Mouse (Mus musculus): ENCODE data around the gene Arhgef28. TPM values are rescaled to one million over a fixed set of nuclear protein-coding genes. Genes with fewer than 3 reads are reported as not detected.
"Not testable (repeated sequence)": the region's sequence is repeated elsewhere in the genome, so short reads cannot be mapped to it uniquely, and the experiment has no call there.

Arhgef28 gene
- total RNA-seq, 2 experiments from 2014 or later, result 90.3 to 90.9 TPM

DNA sequence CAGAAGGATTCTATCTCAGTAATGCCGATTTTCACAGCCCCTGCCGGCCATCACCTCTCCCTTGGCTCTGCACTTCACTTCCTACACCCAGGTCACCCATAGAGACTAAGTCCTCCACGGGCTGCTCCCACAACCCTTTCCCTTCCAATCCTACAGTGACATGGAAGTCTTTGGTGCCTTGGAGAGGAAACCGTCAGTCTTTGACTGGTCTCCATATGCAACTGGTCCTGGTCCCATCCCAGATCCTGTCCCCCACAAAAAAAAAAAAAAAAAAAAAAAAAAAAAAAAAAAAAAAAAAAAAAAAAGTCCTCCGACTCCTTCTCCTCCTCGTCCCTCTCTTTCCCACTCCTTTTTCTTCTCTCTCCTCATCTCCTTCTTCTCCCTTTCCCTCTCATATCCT is 74.0 kb downstream of the Arhgef28 start:
- no peak for DNase-seq (ENCODE audit: extremely low spot score in 1 of 2, low spot score in 1 of 2)

DNA sequence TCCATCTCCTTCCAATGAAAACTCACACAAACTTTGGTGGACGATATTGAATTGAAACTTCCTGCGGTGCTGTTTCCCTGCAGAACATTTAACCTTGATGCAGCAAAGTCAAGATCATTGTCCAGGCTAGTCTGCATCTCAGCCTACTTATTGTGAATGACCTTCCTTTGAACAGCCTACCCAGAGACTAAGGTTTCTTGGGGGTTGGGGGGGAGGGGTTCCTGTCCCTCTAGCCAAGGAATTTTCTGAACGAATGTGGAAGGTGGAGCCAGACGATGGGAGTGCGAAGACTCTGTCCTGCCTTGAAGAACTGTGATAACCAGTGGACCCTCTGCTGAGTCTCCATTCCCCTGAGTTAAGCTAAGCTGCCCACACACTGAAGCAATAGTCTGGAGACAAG is 80.6 kb downstream of the Arhgef28 start:
- DNase-seq (ENCODE audit: extremely low spot score in 1 of 2, low spot score in 1 of 2), result no peak

DNA sequence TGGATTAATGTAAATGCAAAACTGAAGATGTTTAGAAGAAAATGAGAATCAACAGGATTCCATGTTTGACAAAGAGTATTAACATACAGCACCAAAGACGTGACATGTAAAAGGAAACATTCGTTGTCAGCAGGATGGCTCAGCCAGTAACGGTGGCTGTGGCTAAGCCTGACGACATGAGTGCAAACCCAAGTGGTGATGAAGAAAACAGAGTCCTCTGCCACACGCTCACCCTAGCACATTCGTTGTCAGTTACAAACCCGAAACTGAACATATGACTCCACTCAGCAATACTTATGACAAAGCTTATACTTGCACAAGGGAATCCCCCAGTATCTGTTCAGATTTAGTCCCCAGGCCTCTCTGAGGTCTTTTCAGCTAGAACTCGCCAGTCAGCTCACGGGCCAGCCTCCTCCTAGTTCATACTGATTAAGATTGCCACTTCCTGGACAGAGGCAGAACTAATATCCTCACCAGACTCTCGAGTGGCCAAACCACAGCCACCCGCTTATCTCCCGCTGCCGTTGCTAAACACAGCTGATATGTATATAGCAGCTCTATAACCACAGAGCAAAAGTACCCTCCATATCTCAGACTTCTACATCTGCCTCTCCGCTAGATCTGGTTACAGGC is 82.0 kb downstream of the Arhgef28 start:
- no peak for DNase-seq (ENCODE audit: extremely low spot score in 1 of 2, low spot score in 1 of 2)

DNA sequence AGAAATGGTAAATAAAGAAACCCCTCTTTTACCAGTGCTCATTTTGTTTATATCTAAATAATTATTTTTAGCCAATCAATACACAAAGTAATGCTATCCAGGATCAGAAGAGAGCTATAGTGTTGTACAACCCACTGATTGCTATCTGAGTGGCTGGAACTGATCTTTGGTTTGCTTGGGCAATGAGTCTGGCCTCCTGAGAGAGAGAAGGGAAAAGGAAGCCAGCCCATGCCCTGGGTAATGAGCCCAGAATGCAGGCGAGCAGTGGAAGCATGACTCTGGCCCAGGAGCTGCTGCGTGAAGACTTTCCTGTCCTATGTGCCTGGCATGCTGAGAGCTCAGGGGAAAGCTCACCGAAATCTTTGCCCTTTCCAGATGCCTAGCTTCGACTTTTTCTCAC is 83.5 kb downstream of the Arhgef28 start:
- DNase-seq (ENCODE audit: extremely low spot score in 1 of 2, low spot score in 1 of 2), result no peak

DNA sequence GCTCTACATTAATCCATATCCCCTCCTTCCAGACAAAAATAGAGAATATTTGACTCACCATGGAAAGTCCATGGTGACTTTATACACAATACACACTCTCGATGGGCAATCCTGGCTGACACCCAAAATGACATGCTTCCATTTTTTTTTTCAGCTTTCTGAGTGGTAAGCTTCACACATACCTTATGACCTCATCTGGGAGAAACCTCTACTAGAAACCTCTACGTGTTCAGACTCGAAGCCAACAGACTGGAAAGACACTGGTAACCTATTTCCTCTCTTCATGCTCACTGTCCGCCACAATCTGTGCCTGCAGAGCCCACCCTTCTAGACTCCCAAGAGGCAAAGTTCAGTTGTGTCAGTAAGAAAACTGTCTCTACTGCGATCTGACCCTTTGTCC is 84.2 kb downstream of the Arhgef28 start:
- no peak for DNase-seq (ENCODE audit: extremely low spot score in 1 of 2, low spot score in 1 of 2)

DNA sequence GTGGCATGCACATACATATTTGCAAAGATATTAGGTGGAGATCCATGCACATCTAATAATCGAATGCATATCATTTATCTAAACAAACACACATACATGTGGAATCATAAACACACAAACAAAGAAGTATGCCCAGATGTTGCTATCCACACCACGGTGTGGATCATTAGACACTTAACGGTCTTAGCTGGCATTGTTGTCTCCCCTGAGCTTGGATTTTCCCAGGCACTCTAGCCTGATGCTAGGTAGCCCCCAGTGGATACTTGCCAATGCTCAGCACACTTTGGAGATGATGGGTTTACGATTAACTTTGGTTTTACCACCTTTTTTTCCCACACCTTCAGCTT is 85.1 kb downstream of the Arhgef28 start:
- no peak for DNase-seq (ENCODE audit: extremely low spot score in 1 of 2, low spot score in 1 of 2)

DNA sequence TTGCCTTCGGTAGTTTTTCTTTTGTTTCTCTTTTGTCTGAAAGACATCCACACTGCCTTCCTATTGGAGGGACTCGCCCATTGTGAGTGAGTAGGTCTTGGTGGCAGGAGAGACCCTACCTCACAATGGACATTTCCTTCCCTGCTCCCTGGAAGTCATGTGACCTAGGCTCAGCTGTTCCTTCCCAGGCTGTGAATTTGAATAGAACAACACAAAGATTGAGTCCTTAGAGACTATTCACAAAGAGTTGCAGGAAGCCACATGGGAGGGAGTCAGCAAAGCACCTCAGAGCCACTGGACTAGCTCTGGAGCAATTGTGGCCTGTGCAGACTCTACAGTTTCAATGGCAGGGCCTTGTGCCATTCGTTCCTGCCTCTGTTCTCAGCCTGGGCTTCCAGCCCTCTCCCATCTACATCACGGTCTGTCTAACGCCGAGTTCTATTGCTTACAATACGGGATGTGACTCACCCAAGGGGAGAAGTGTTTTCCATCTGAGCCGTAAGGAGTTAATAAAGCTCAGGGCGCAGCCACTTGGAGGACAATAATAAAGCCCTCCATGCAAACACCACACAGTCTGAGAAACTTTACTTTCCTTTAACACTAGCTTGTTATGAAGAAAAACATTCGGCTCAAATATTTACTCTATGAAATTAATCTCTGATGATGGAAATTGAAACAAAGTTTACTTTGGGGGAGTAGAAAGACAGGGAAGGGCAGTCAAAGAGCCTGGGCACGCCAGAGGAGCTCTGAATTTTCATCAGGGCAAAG is 85.7 kb downstream of the Arhgef28 start:
- DNase-seq (ENCODE audit: extremely low spot score in 1 of 2, low spot score in 1 of 2), result no peak

DNA sequence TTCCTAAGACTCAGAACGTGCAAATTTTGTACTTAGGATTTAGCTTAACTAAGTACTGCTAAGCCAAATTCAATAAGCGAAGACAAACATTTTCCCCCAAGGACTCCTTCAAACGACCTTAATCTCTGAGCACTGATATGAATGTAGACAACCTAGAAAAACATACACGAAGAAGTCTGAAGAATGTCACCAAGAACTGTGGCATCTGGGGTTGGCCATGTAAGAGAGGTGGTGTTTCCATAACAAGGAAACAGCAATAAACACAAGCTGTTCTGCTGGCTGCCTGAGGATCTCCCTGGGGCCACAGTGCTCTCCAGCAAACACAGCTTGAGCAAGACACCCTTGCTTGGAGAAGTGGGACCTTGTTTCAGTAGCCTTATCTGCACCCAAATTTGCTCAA is 87.9 kb downstream of the Arhgef28 start:
- no peak for DNase-seq (ENCODE audit: extremely low spot score in 1 of 2, low spot score in 1 of 2)

DNA sequence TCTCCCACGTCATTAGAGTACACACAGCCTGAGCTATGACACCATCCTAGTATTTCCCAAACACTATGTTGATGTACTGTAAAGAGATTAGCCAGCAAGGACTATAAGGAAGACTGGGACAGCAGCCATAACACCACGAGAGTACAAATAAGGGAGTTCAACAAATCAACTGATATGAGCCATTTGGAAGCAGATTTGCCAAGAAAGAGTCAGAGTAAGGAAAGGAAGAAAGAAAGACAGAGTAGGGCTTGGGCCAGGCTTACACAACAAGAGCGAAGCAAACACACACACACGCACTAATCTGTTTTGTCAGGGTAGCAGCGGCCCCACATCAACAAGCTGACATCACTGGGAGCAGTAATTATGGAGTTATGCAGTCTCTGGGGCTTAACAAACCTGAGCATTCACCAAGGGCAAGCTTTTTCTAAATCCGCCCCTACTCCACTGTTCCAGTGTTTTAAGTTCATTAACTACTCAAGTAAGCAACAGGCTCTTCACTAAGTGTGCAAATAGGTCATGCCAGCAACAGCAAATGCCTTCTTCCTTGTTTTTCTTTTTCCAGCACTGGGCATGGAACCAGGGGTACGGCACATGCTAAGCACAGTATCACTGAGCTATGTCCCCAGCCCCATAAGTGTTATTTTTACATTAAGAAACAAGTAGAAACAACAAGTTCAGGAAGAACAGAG is 88.5 kb downstream of the Arhgef28 start:
- no peak for DNase-seq (ENCODE audit: extremely low spot score in 1 of 2, low spot score in 1 of 2)

DNA sequence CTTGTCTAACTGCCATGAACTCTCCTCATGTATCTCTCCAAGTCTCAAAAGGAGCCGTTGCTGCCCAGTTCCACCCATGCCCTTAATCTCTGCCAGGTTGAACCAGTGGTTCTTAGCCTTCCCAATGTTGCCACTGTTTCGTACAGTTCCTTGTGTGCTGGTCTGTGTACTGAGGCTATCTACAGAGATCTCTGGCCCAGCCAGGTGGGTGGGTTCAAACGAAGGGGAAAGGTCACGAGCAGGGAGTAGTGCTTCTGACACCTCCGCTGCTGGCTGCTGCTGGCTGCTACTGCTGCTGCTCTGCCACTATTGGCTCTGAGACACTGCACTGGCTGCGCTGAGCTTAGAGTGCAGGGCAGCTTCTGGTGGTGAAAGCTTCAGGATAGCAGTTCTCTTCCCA is 90.6 kb downstream of the Arhgef28 start:
- no peak for DNase-seq (ENCODE audit: extremely low spot score in 1 of 2, low spot score in 1 of 2)

DNA sequence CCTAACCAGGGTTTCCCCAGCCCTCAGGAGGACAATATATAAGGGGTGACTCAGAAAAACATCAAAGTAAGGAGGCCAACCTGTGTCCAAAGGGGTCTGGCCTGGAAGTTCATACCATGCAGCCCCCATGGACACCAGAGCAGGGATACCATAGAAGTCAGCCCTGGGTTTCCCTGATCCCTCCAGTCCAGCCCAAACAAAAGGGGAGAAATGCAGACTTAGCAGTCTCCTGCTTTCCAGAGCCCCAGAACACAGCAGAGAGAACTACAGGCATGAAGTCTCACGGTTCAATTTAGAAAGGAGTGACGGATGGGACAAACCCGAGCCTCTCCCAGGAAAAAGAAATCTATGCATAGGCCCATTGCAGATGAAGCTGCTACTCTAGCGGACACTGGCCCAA is 91.2 kb downstream of the Arhgef28 start:
- DNase-seq (ENCODE audit: extremely low spot score in 1 of 2, low spot score in 1 of 2), result no peak

DNA sequence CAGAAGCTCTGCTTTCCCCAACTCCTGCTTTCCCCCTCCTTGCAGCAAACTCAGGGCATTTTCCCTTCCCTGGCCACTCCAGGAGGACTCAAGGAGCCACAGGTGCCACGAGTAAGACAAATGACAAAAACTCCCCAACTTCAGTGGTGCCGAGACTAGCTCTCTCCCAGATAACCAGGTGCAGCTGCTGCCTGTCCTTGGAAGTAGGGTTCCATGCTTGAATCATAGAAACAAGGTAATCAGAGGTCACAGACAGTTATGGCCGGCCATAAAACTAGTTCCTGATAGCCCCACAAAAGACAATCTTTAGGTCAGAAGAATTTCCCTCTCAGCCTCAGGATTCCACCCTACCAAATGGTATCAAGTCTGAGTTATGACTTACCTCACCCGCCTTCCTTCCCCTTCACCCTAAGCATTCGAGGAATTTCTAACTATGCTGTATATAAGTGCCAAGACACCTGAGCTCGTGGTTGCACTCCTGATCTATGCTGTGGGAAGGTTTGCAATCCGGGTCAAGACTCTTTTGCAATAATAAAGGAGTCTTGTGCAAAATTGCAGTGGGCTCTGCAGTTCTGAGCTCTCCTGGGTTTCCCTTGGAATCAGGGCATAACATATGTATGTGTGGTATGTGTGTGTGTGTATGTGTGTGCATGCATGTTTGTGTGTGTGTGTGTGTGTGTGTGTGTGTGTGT is 93.3 kb downstream of the Arhgef28 start:
- no peak for DNase-seq (ENCODE audit: extremely low spot score in 1 of 2, low spot score in 1 of 2)

DNA sequence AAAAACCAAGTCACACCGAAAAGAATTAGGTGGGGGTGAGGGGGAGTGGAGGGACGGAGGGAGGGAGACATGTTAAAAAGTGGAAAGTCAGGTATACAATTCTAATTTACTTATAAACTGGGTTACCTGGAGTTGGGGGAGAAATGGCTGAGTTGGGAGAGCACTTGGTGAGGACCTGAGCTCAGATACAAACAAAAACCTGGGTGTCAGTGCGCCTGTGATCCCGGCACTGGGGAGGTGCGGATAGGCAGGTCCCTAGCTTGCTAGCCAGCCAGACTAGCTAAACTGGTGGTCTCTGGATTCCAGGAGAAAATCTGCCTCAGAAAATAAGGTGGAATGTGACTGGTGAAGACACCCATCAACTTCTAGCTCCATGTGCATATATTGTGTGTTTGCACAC is 94.7 kb downstream of the Arhgef28 start:
- no peak for DNase-seq (ENCODE audit: extremely low spot score in 1 of 2, low spot score in 1 of 2)

DNA sequence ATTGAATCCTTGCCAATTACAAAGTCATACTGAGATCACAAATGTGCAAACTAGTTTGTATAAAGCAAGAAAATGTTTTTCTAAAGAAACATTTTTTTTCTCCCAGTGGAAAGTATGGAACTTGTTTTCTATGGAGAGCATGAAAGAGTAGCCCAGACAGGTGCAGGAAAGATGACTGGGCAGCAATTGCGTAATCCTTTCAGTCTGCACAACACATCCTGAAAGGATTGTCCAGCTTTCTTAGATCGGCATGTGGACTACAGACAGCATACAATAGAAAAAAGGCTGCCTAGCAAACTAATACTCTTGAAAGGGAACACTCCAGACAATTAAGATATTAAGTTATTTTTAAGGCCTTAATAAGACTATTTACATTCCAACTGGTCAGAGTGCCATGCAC is 95.2 kb downstream of the Arhgef28 start:
- DNase-seq (ENCODE audit: extremely low spot score in 1 of 2, low spot score in 1 of 2), result no peak

DNA sequence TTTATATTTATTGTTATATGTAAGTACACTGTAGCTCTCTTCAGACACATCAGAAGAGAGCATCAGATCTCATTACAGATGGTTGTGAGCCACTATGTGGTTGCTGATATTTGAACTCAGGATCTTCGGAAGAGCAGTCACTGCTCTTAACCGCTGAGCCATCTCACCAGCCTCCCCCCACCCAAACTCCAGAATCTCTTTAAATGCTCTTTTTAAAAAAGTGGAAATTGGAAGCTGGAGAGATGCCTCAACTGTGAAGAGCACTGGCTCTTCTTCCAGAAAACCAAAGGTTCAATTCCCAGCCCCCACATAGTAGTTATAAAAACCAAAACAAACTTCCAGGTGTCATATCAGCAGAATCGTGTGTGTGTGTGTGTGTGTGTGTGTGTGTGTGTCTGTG is 97.8 kb downstream of the Arhgef28 start:
- DNase-seq (ENCODE audit: extremely low spot score in 1 of 2, low spot score in 1 of 2), result not testable (repeated sequence)

DNA sequence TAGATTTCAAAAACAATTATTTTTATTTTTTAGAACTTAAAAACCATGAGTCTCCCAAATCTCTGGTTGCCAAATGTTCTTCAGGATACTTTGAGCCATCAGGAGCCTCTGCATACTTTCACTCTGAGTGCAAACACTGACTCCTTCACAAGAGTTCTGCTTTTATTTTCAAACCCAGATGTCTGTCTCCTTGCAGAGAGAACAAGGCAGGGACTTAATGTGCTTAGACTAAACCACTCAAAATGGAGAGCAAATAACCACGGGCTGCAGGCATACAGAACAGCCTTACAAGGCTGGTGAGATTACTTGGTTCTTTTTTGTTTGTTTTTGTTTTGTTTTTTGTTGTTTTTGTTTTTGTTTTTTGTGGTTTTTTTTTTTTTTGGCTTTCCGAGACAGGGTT is 98.6 kb downstream of the Arhgef28 start:
- DNase-seq (ENCODE audit: extremely low spot score in 1 of 2, low spot score in 1 of 2), result no peak

DNA sequence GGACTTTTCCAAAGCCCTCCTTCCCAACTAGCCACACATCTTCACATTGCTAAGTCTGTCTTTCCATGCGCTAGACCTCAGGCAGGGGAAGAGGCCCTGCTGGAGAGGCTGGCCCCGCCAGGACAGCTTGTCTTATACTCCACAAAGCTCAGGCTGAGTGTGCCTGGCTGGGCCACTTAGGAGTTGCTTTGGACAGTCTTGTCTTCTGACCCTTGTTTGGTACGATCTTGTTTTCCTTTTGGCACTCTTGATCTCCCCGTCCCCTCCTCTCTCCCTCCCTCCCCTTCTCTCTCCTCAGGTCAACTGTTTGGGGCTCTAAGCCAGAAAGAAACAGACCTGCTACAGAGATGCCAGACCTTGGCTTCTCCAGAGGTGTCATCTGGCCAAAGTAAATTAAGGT is 110.3 kb downstream of the Arhgef28 start:
- no peak for DNase-seq (ENCODE audit: extremely low spot score in 1 of 2, low spot score in 1 of 2)

DNA sequence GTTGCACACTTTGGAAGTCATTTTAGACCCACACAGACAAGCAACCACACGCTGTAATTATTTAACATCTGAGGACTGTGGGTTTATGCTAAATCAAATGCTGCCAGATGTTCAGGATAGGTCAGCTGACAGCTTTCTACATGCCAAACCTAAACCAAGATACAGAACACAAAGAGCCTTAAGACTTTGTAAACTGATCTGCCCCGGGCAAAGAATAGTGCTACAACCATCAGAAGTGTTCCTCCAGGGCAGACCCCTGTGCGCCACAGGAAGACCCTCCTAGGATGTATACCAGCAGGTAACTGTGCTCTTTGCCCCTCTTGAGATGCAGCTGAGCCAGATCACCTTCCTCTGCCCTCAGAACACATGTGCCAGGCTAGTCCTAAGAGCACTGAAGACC is 111.9 kb downstream of the Arhgef28 start:
- DNase-seq (ENCODE audit: extremely low spot score in 1 of 2, low spot score in 1 of 2), result no peak

DNA sequence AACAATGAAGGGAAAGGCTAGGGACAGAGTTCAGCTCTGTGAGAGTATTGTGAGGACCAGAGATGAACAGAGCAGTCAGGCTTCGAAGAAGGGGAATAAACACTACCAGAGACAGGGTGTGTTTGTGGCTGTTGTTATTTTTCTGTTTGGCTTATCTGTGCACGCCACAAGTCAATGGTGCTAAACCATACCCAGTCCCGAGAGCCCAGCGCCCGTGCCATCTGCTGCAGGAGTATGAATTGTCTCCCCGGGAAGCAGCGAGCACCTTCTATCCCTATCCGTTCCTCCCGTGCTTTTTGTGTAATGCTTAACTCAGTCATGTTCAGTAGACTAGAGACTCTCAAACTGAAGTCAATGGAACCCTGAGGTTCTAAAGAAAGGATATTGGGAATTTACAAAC is 112.8 kb downstream of the Arhgef28 start:
- DNase-seq (ENCODE audit: extremely low spot score in 1 of 2, low spot score in 1 of 2), result no peak

DNA sequence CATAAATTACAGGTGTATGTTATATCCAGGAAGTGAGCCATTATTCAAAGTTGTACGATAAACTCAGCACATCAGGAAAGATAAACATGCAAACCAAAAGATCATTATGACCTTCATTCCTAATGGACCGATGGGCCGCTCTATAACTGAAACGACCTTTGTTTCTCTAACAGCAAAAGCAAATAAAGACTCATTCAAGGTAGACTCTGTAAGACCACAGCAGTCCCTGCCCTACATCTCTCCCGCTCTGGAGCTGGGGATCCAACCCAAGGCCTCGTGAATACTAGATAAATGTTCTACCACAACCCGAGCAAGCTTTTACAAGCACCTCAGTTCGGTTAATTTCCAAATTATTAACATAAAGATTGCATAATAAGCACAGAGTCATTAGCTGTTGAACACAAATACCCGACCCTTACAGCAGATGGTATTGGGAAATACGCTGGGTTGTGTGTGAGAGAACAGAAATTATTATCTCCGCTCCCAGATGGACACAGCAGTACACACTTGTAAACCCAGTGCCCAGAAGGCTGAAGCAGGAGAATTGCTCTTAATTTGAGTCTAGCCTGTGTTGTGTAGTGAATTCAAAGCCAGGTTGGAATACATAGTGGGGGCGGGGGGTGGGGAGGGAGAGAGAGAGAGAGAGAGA is 113.8 kb downstream of the Arhgef28 start:
- no peak for DNase-seq (ENCODE audit: extremely low spot score in 1 of 2, low spot score in 1 of 2)

DNA sequence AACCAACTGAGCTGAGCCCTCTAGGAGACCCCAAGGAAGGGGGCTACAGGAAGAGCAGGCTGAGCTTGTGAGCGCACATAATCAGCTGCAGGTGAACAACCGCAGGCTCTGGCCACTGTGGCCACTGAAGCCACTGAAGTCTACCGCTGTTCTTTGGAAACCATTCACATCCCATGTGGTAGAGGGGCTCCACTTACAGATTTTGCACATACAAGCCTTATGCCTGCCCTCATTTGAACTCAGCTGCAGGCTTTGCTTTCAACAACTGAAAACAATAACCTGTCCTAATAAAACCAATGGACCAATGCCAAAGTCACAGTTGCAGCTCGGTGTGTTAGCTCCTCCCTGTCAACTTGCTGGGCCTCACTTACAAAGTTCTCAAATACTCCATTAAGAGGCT is 126.6 kb downstream of the Arhgef28 start:
- DNase-seq (ENCODE audit: extremely low spot score in 1 of 2, low spot score in 1 of 2), result no peak

All from layer of hippocampus, postnatal 25 days (tissue).